Mouse (Mus musculus) kidney, embryonic 16.5 days (tissue): ENCODE data around the gene Slc45a3. TPM values are rescaled to one million over a fixed set of nuclear protein-coding genes. Genes with fewer than 3 reads are reported as not detected.

Experiments
- ATAC-seq: fragments of 200-750 bp; cut with Nextera tagmentation; 2 replicates; pipeline ENCODE4 v1.8.0; 2017; ENCODE audit warnings: moderate TSS enrichment; ENCODE audit not compliant: low FRiP score, low TSS enrichment
- H3K27ac ChIP-seq: fragments of 300-500 bp; sonication (generic); 2 replicates; pipeline ENCODE4 v1.5.1; 2014; ENCODE audit warnings: low read length
- H3K27me3 ChIP-seq: fragments of 300-500 bp; sonication (generic); 2 replicates; pipeline ENCODE4 v1.6.1; 2014; ENCODE audit warnings: low read length, control low read depth, mixed read lengths; ENCODE audit not compliant: insufficient read depth
- H3K36me3 ChIP-seq: fragments of 300-500 bp; sonication (generic); 2 replicates; pipeline ENCODE4 v1.6.1; 2014; ENCODE audit warnings: low read length, control low read depth, mixed read lengths; ENCODE audit not compliant: insufficient read depth
- H3K4me1 ChIP-seq: fragments of 300-500 bp; sonication (generic); 2 replicates; pipeline ENCODE4 v1.6.1; 2014; ENCODE audit warnings: low read length, control low read depth, mixed read lengths; ENCODE audit not compliant: insufficient read depth
- H3K4me2 ChIP-seq: fragments of 300-500 bp; sonication (generic); replicated peaks from 2 replicates; pipeline ENCODE4 v1.6.1; 2014; ENCODE audit warnings: low read depth, low read length
- H3K4me3 ChIP-seq: fragments of 300-500 bp; sonication (generic); 2 replicates; pipeline ENCODE4 v1.5.1; 2014; ENCODE audit warnings: mild to moderate bottlenecking, low read length
- H3K9ac ChIP-seq: fragments of 300-500 bp; sonication (generic); replicated peaks from 2 replicates; pipeline ENCODE4 v1.6.1; 2014; ENCODE audit warnings: low read length
- H3K9me3 ChIP-seq: fragments of 300-500 bp; sonication (generic); 2 replicates; pipeline ENCODE4 v1.6.1; 2016; ENCODE audit warnings: low read length, control low read depth
- WGBS: fragments of 180-500 bp; shearing (Covaris S2); extraction: QIAGEN DNeasy Blood & Tissue Kit; methylation state at CpG from one replicate; pipeline ENCODE4 v1.1.7; 2014; 5-methylcytosine and 5-hydroxymethylcytosine counted together
- polyA plus RNA-seq: library from polyadenylated mRNA; unstranded; fragments of >200 nt; fragmentation: Nextera tagmentation; extraction: Ambion mirVana; gene quantifications from 2 replicates; pipeline ENCODE4 v1.2.1, GENCODE M21; 2015

The Slc45a3 gene
- polyA plus RNA-seq, 1 experiment from 2014 or later, result 8.6 TPM

GRCm38 (mm10) chr1:132011785-132012184 is 49.0 kb downstream of the Slc45a3 start:
- no peak for ATAC-seq
- H3K27me3 ChIP-seq, result no peaks in the 10 kb centered on the region

GRCm38 (mm10) chr1:132012861-132013260 is 50.1 kb downstream of the Slc45a3 start:
- Histone ChIP-seq H3K36me3 (peaks cover 28% of the 10 kb centered on the region), H3K4me2 (no peak overlapping the region), H3K4me3 (no peak overlapping the region), H3K9me3 (no peaks in the 10 kb centered on the region), H3K27ac (no peak overlapping the region), H3K9ac (no peak overlapping the region), H3K4me1 (peaks cover 22% of the 10 kb centered on the region), H3K27me3 (no peaks in the 10 kb centered on the region)
- WGBS, result 86% methylated on average over 8 of the region's 8 CpGs
- ATAC-seq, result no peak

More at GRCm38 (mm10) chr1:132011785-132012184, 49.0 kb downstream of the Slc45a3 start:
- no peak overlapping the region for H3K9ac ChIP-seq
- peaks cover 23% of the 10 kb centered on the region for H3K4me1 ChIP-seq
- H3K27ac ChIP-seq, result no peak overlapping the region
- H3K4me3 ChIP-seq, result no peak overlapping the region
- 77% methylated on average over 2 of the region's 2 CpGs for WGBS
- H3K9me3 ChIP-seq, result no peaks in the 10 kb centered on the region
- peaks cover 22% of the 10 kb centered on the region for H3K36me3 ChIP-seq
- H3K4me2 ChIP-seq, result no peak overlapping the region

GRCm38 (mm10) chr1:132014800-132015199 is 52.0 kb downstream of the Slc45a3 start:
- Histone ChIP-seq H3K4me2 (no peak overlapping the region), H3K4me3 (no peak overlapping the region), H3K36me3 (peaks cover 46% of the 10 kb centered on the region), H3K27me3 (no peaks in the 10 kb centered on the region), H3K9ac (no peak overlapping the region), H3K27ac (no peak overlapping the region), H3K4me1 (peaks cover 11% of the 10 kb centered on the region; the same call in 1 of the 2 replicates), H3K9me3 (no peaks in the 10 kb centered on the region)
- 94% methylated on average over 1 of the region's 1 CpGs for WGBS
- no peak for ATAC-seq

GRCm38 (mm10) chr1:132016691-132017090 is 53.9 kb downstream of the Slc45a3 start:
- ATAC-seq, result no peak
- no peaks in the 10 kb centered on the region for H3K27me3 ChIP-seq
- peaks cover 61% of the 10 kb centered on the region for H3K36me3 ChIP-seq
- H3K4me3 ChIP-seq, result no peak overlapping the region
- H3K9ac ChIP-seq, result no peak overlapping the region
- no peak overlapping the region for H3K27ac ChIP-seq
- H3K9me3 ChIP-seq, result no peaks in the 10 kb centered on the region
- H3K4me2 ChIP-seq, result no peak overlapping the region
- 94% methylated on average over 1 of the region's 1 CpGs for WGBS
- H3K4me1 ChIP-seq, result no peaks in the 10 kb centered on the region

- Histone ChIP-seq H3K9ac (no peak overlapping the region), H3K36me3 (peaks cover 83% of the 10 kb centered on the region), H3K9me3 (no peaks in the 10 kb centered on the region), H3K4me1 (no peaks in the 10 kb centered on the region), H3K4me3 (no peak overlapping the region), H3K27ac (no peak overlapping the region), H3K27me3 (no peaks in the 10 kb centered on the region), H3K4me2 (no peak overlapping the region)
- 88% methylated on average over 7 of the region's 7 CpGs for WGBS
- no peak for ATAC-seq
These were observed 57.1 kb downstream of the Slc45a3 start for GRCm38 (mm10) chr1:132019876-132020275.

- Histone ChIP-seq H3K27ac (no peak overlapping the region), H3K27me3 (no peaks in the 10 kb centered on the region), H3K36me3 (peaks cover 82% of the 10 kb centered on the region), H3K4me2 (no peak overlapping the region), H3K9me3 (no peaks in the 10 kb centered on the region), H3K9ac (no peak overlapping the region), H3K4me1 (no peaks in the 10 kb centered on the region), H3K4me3 (no peak overlapping the region)
- 89% methylated on average over 3 of the region's 3 CpGs for WGBS
- ATAC-seq, result no peak
These were observed 59.3 kb downstream of the Slc45a3 start for GRCm38 (mm10) chr1:132022107-132022506.

DNA sequence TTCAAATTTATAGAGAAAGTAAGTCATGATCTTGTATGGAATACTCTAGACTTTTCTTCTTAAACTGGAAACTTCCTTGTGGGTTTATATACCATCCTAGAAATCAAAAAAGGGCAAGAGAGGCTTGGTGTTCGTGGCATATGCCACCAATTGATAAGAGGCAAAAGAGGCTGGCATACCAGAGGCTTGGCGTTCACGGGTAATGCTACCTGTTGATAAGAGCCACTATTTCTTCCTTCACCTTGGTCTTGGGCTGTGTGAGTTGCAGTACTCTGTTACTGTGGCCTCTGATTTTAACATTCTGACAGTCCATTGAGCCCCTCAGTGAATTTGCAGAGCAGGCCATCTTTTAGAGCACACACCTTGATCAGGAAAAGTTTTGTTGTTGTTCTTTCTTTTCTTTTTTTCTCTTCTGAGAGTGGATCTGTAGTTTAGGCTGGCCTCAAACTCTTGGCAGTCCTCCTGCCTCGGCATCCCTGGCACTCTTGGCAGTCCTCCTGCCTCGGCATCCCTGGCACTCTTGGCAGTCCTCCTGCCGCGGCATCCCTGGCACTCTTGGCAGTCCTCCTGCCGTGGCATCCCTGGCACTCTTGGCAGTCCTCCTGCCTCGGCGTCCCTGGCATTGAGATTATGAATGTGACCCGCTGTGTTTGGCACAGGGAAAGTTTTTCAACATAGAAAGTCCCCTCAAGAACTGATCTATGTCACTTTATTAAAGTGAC is 64.3 kb downstream of the Slc45a3 start:
- H3K9me3 ChIP-seq, result no peaks in the 10 kb centered on the region
- H3K4me1 ChIP-seq, result no peaks in the 10 kb centered on the region
- H3K4me2 ChIP-seq, result no peak overlapping the region
- H3K4me3 ChIP-seq, result no peak overlapping the region
- WGBS, result 92% methylated on average over 11 of the region's 11 CpGs
- no peak overlapping the region for H3K9ac ChIP-seq
- ATAC-seq, result no peak
- H3K27me3 ChIP-seq, result no peaks in the 10 kb centered on the region
- no peak overlapping the region for H3K27ac ChIP-seq
- peaks cover 59% of the 10 kb centered on the region for H3K36me3 ChIP-seq

DNA sequence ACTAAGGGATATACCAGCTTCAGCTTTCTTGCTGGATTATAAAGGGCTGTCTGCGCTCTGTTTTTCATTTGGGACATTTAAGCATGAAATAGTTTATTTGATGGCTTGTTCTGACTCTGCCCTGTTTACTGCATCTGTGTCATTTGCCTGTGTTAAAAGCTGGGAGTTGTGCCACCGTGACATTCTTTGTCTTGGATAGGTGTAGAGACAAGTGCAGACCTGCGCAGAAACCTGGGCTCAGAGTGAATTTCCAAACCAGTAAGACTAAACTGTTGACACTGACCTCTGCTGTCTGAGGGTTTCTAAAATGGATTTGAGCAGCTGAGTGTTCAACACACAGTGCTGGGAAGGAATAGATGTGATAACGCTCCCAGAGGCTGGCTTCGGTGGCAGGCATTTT is 65.2 kb downstream of the Slc45a3 start:
- H3K4me1 ChIP-seq, result no peaks in the 10 kb centered on the region
- no peak overlapping the region for H3K4me2 ChIP-seq
- H3K27ac ChIP-seq, result no peak overlapping the region
- no peak overlapping the region for H3K4me3 ChIP-seq
- H3K9me3 ChIP-seq, result no peaks in the 10 kb centered on the region
- H3K27me3 ChIP-seq, result no peaks in the 10 kb centered on the region
- WGBS, result 90% methylated on average over 5 of the region's 5 CpGs
- no peak for ATAC-seq
- no peak overlapping the region for H3K9ac ChIP-seq
- peaks cover 57% of the 10 kb centered on the region for H3K36me3 ChIP-seq

- H3K9ac ChIP-seq, result no peak overlapping the region
- ATAC-seq, result no peak
- H3K9me3 ChIP-seq, result no peaks in the 10 kb centered on the region
- no peak overlapping the region for H3K4me2 ChIP-seq
- 87% methylated on average over 9 of the region's 9 CpGs for WGBS
- peaks cover 55% of the 10 kb centered on the region for H3K36me3 ChIP-seq
- H3K4me3 ChIP-seq, result no peak overlapping the region
- no peaks in the 10 kb centered on the region for H3K4me1 ChIP-seq
- H3K27me3 ChIP-seq, result no peaks in the 10 kb centered on the region
- no peak overlapping the region for H3K27ac ChIP-seq
These were observed 65.6 kb downstream of the Slc45a3 start for GRCm38 (mm10) chr1:132028413-132028812.

GRCm38 (mm10) chr1:132030574-132030973 is 67.8 kb downstream of the Slc45a3 start:
- no peaks in the 10 kb centered on the region for H3K27me3 ChIP-seq
- H3K4me1 ChIP-seq, result no peaks in the 10 kb centered on the region
- WGBS, result 61% methylated on average over 2 of the region's 2 CpGs
- no peaks in the 10 kb centered on the region for H3K9me3 ChIP-seq
- H3K4me3 ChIP-seq, result no peak overlapping the region
- no peak overlapping the region for H3K9ac ChIP-seq
- no peak overlapping the region for H3K4me2 ChIP-seq
- ATAC-seq, result no peak
- peaks cover 47% of the 10 kb centered on the region for H3K36me3 ChIP-seq
- H3K27ac ChIP-seq, result no peak overlapping the region
